Mouse (Mus musculus) limb, embryonic 14.5 days (tissue): ENCODE measurements at regions not wholly inside any gene's neighbourhood (a gene's known extent, or its start where the extent isn't known, plus 50 kb on each side); places are given as distances from the start of the nearest gene placed in this dataset.

Experiments
- ATAC-seq: fragments of 200-750 bp; cut with Nextera tagmentation; 2 replicates; pipeline ENCODE4 v1.8.0; 2017; ENCODE audit warnings: low read depth, moderate number of reproducible peaks, moderate TSS enrichment; ENCODE audit not compliant: low FRiP score
- DNase-seq: peaks from one replicate; pipeline ENCODE4 v3.0.0-alpha.2; 2015; ENCODE audit warnings: low spot score
- H3K27ac ChIP-seq: fragments of 300-500 bp; sonication (generic); replicated peaks from 2 replicates; pipeline ENCODE4 v1.5.1; 2014; ENCODE audit warnings: low read depth, mild to moderate bottlenecking, low read length, moderate library complexity, mixed read lengths
- H3K27me3 ChIP-seq: fragments of 300-500 bp; sonication (generic); 2 replicates; pipeline ENCODE4 v1.6.1; 2014; ENCODE audit warnings: low read length, mixed read lengths; ENCODE audit not compliant: control insufficient read depth, insufficient read depth
- H3K36me3 ChIP-seq: fragments of 300-500 bp; sonication (generic); 2 replicates; pipeline ENCODE4 v1.6.1; 2014; ENCODE audit warnings: mild to moderate bottlenecking, low read length, moderate library complexity, mixed read lengths; ENCODE audit not compliant: control insufficient read depth, insufficient read depth
- H3K4me1 ChIP-seq: fragments of 300-500 bp; sonication (generic); 2 replicates; pipeline ENCODE4 v1.6.1; 2014; ENCODE audit warnings: antibody characterized with exemption, low read length, mixed read lengths; ENCODE audit not compliant: control insufficient read depth, insufficient read depth
- H3K4me2 ChIP-seq: fragments of 300-500 bp; sonication (generic); replicated peaks from 2 replicates; pipeline ENCODE4 v1.6.1; 2014; ENCODE audit warnings: low read depth, mild to moderate bottlenecking, low read length, moderate library complexity; ENCODE audit not compliant: severe bottlenecking
- H3K4me3 ChIP-seq: fragments of 300-500 bp; sonication (generic); replicated peaks from 2 replicates; pipeline ENCODE4 v1.5.1; 2014; ENCODE audit warnings: low read length
- H3K9ac ChIP-seq: fragments of 300-500 bp; sonication (generic); 2 replicates; pipeline ENCODE4 v1.6.1; 2014; ENCODE audit warnings: mild to moderate bottlenecking, low read depth, low read length, moderate library complexity; ENCODE audit not compliant: severe bottlenecking
- H3K9me3 ChIP-seq: fragments of 300-500 bp; sonication (generic); 2 replicates; pipeline ENCODE4 v1.6.1; 2016; ENCODE audit warnings: low read length; ENCODE audit not compliant: control insufficient read depth
- POLR2A ChIP-seq: fragments of 200-500 bp; IDR thresholded peaks from 2 replicates; pipeline ENCODE4 v1.8.0; 2012; ENCODE audit warnings: inconsistent platforms, mild to moderate bottlenecking, moderate library complexity, borderline replicate concordance; ENCODE audit not compliant: insufficient read depth, insufficient read length; ENCODE audit errors: extremely low read depth
- WGBS: fragments of 180-500 bp; shearing (Covaris S2); extraction: QIAGEN DNeasy Blood & Tissue Kit; methylation state at CpG from one replicate; pipeline ENCODE4 v1.1.7; 2014; 5-methylcytosine and 5-hydroxymethylcytosine counted together

- TF ChIP-seq POLR2A, result no peak
- Histone ChIP-seq H3K9me3 (no peaks in the 10 kb centered on the region), H3K36me3 (no peaks in the 10 kb centered on the region), H3K9ac (no peak overlapping the region), H3K4me1 (no peaks in the 10 kb centered on the region), H3K27me3 (no peaks in the 10 kb centered on the region), H3K4me2 (no peak overlapping the region), H3K27ac (no peak overlapping the region), H3K4me3 (no peak overlapping the region)
- DNase-seq, result no peak
- no peak for ATAC-seq
- 56% methylated on average over 6 of the region's 6 CpGs for WGBS
Measured at GRCm38 (mm10) chr9:43585616-43586015, 158.2 kb upstream of the Nectin1 start.

DNA sequence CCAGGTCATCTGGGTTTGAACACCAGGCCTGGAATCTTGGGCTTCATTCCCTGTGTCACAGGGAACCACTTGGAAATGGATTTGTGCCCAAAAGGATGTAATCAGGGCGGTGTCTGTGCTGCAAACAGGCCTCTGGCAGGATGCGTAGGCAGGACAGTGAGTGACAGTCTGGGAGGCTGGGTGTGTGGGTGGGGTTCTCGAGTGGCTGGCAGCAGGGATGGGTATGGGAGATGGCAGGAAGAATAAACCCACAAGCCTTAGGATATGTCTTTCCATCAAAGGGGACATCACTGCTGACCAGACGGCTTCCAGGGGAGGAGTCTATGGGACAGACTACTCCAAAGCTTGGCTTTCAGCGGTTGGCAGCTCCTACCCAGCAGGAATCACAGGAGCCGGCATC is 150.5 kb upstream of the Nectin1 start:
- H3K9ac ChIP-seq, result no peak overlapping the region
- no peaks in the 10 kb centered on the region for H3K4me1 ChIP-seq
- no peak for ATAC-seq
- H3K36me3 ChIP-seq, result no peaks in the 10 kb centered on the region
- H3K27me3 ChIP-seq, result no peaks in the 10 kb centered on the region
- no peak overlapping the region for H3K4me3 ChIP-seq
- TF ChIP-seq POLR2A, result no peak
- no peaks in the 10 kb centered on the region for H3K9me3 ChIP-seq
- H3K27ac ChIP-seq, result no peak overlapping the region
- WGBS, result 69% methylated on average over 6 of the region's 6 CpGs
- no peak overlapping the region for H3K4me2 ChIP-seq
- no peak for DNase-seq

GRCm38 (mm10) chr9:43594814-43595213 is 149.0 kb upstream of the Nectin1 start:
- Histone ChIP-seq H3K4me2 (no peak overlapping the region), H3K27me3 (no peaks in the 10 kb centered on the region), H3K9ac (no peak overlapping the region), H3K27ac (no peak overlapping the region), H3K4me1 (no peaks in the 10 kb centered on the region), H3K9me3 (no peaks in the 10 kb centered on the region), H3K4me3 (no peak overlapping the region), H3K36me3 (no peaks in the 10 kb centered on the region)
- ATAC-seq (no peak), DNase-seq (no peak)
- no peak for TF ChIP-seq POLR2A
- 82% methylated on average over 3 of the region's 3 CpGs for WGBS

DNA sequence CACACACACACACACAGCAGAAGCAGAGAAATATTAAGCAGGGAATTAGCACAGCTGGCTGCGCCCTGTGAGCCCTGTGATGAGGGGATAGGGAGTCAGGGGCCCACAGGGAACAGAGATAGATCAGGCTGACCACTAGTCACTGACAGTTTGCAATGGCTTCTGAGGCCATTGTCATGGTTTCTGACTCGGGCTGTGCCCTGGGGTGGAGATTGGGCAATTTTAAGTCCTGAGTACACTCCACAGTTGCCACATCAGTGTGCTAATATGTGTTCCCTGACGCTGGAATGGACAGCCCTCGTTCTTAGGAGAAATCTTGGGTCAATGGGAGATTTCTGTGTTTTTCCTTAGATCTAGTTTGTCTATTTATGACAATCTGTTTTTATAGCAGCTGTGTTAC is 148.3 kb upstream of the Nectin1 start:
- TF ChIP-seq POLR2A, result no peak
- ATAC-seq (no peak), DNase-seq (no peak)
- Histone ChIP-seq H3K4me1 (no peaks in the 10 kb centered on the region), H3K36me3 (no peaks in the 10 kb centered on the region), H3K27me3 (no peaks in the 10 kb centered on the region), H3K27ac (no peak overlapping the region), H3K4me2 (no peak overlapping the region), H3K9me3 (no peaks in the 10 kb centered on the region), H3K4me3 (no peak overlapping the region), H3K9ac (no peak overlapping the region)
- 73% methylated on average over 4 of the region's 4 CpGs for WGBS

DNA sequence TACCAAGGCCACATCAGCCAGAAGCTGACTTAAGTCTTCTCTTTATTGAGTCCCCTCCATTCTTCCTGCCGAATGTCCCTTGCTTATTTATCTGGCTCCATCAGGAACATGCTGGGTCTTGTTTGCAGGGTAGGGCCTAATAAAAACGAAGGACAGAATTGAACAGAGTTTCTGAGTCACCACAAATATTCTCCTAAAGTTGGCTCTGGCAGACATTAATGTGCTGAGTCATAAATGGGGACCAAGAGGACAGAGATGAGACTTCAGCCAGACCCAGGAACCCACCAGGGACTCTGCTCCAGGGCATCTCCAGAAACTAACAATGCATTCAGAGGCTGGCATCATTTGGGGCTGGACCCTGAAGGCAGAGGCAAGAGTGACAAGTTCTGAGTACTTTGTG is 143.4 kb upstream of the Nectin1 start:
- ATAC-seq, result no peak
- Histone ChIP-seq H3K27ac (no peak overlapping the region), H3K36me3 (no peaks in the 10 kb centered on the region), H3K4me2 (no peak overlapping the region), H3K4me3 (no peak overlapping the region), H3K4me1 (no peaks in the 10 kb centered on the region), H3K9me3 (no peaks in the 10 kb centered on the region), H3K9ac (no peak overlapping the region), H3K27me3 (no peaks in the 10 kb centered on the region)
- no peak for TF ChIP-seq POLR2A
- 49% methylated on average over 2 of the region's 2 CpGs for WGBS
- no peak for DNase-seq

DNA sequence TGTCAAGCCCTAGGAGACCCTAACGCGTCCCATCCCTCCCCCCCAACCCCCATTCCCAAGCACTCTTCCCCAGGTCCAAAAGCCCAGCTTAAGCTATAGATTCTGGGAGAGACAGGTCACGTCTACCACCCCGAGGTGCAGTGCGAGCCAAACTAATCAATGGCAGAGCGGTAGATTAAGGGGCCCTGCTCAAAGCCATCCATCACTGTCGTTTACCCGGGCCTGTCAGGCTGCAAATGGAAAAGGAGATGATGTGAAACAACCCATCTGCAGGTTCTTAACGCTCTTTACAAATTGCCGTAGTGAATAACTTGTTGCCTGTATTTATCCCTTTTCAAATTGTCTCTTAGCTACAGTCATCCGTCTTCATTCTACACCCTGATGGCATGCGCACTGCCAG is 126.2 kb upstream of the Nectin1 start:
- no peak for DNase-seq
- ATAC-seq, result no peak
- 14% methylated on average over 12 of the region's 12 CpGs for WGBS

More for the DNA sequence above, 126.2 kb upstream of the Nectin1 start:
- Histone ChIP-seq H3K9me3 (no peaks in the 10 kb centered on the region), H3K4me2 (no peak overlapping the region), H3K9ac (no peak overlapping the region), H3K27ac (no peak overlapping the region), H3K4me3 (no peak overlapping the region), H3K27me3 (no peaks in the 10 kb centered on the region), H3K36me3 (no peaks in the 10 kb centered on the region), H3K4me1 (no peaks in the 10 kb centered on the region)
- TF ChIP-seq POLR2A, result no peak
